Mouse (Mus musculus) stomach, embryonic 14.5 days (tissue): Measurements from ENCODE around the gene Gatm. TPM values are rescaled to one million over a fixed set of nuclear protein-coding genes. Genes with fewer than 3 reads are reported as not detected.

Experiments
- ATAC-seq: fragments of 200-750 bp; cut with Nextera tagmentation; 2 replicates; pipeline ENCODE4 v1.8.0; 2017; ENCODE audit warnings: low read depth, moderate TSS enrichment; ENCODE audit not compliant: insufficient number of reproducible peaks, insufficient read depth, low FRiP score
- H3K27ac ChIP-seq: fragments of 300-500 bp; sonication (generic); 2 replicates; pipeline ENCODE4 v1.5.1; 2014; ENCODE audit warnings: mild to moderate bottlenecking, low read length, moderate library complexity, mixed read lengths
- H3K27me3 ChIP-seq: fragments of 300-500 bp; sonication (generic); 2 replicates; pipeline ENCODE4 v1.6.1; 2014; ENCODE audit warnings: low read length, control low read depth, mixed read lengths; ENCODE audit not compliant: control insufficient read depth, insufficient read depth
- H3K36me3 ChIP-seq: fragments of 300-500 bp; sonication (generic); 2 replicates; pipeline ENCODE4 v1.6.1; 2014; ENCODE audit warnings: mild to moderate bottlenecking, control low read depth, low read length, moderate library complexity, mixed read lengths; ENCODE audit not compliant: control insufficient read depth, insufficient read depth
- H3K4me1 ChIP-seq: fragments of 300-500 bp; sonication (generic); 2 replicates; pipeline ENCODE4 v1.6.1; 2014; ENCODE audit warnings: low read length, control low read depth, mixed read lengths; ENCODE audit not compliant: control insufficient read depth, insufficient read depth
- H3K4me2 ChIP-seq: fragments of 300-500 bp; sonication (generic); replicated peaks from 2 replicates; pipeline ENCODE4 v1.6.1; 2014; ENCODE audit warnings: low read depth, low read length, control low read depth
- H3K4me3 ChIP-seq: fragments of 300-500 bp; sonication (generic); 2 replicates; pipeline ENCODE4 v1.5.1; 2014; ENCODE audit warnings: low read depth, low read length, control low read depth
- H3K9ac ChIP-seq: fragments of 300-500 bp; sonication (generic); replicated peaks from 2 replicates; pipeline ENCODE4 v1.6.1; 2014; ENCODE audit warnings: low read depth, mild to moderate bottlenecking, control low read depth, low read length, moderate library complexity, mixed read lengths
- H3K9me3 ChIP-seq: fragments of 300-500 bp; sonication (generic); 2 replicates; pipeline ENCODE4 v1.6.1; 2016; ENCODE audit warnings: low read depth, low read length, control low read depth; ENCODE audit not compliant: control insufficient read depth
- WGBS: fragments of 180-500 bp; shearing (Covaris S2); extraction: QIAGEN DNeasy Blood & Tissue Kit; methylation state at CpG from one replicate; pipeline ENCODE4 v1.1.7; 2014; 5-methylcytosine and 5-hydroxymethylcytosine counted together
- polyA plus RNA-seq: library from polyadenylated mRNA; unstranded; fragments of >200 nt; fragmentation: Nextera tagmentation; extraction: Ambion mirVana; gene quantifications from 2 replicates; pipeline ENCODE4 v1.2.1, GENCODE M21; 2014

Gene Gatm
- 11.2 and 12.9 TPM in 2 replicates for polyA plus RNA-seq

GRCm38 (mm10) chr2:122610746-122611653, at the start of gene Gatm:
Gatm (minus strand) TSS chr2:122611303.
- Histone ChIP-seq H3K9ac (peak within 1 kb of the TSS; percentile 25), H3K4me3 (peak within 1 kb of the TSS; percentile 40), H3K36me3 (no peaks in the 10 kb centered on the region), H3K9me3 (no peaks in the 10 kb centered on the region), H3K27ac (no peak within 1 kb of the TSS), H3K4me2 (peak within 1 kb of the TSS; percentile 89), H3K27me3 (no peaks in the 10 kb centered on the region), H3K4me1 (no peaks in the 10 kb centered on the region)
- 3% methylated on average over 47 of the region's 48 CpGs for WGBS
- peak; percentile 85 for ATAC-seq

- Histone ChIP-seq H3K36me3 (no peaks in the 10 kb centered on the region), H3K4me1 (0 out of 2 replicates have a peak, but pooled peaks cover 4% of the 10 kb centered on the region), H3K9ac (no peak overlapping the region), H3K4me3 (no peak overlapping the region), H3K27ac (no peak overlapping the region), H3K27me3 (no peaks in the 10 kb centered on the region), H3K4me2 (no peak overlapping the region), H3K9me3 (no peaks in the 10 kb centered on the region)
- WGBS, result 81% methylated on average over 7 of the region's 7 CpGs
- no peak for ATAC-seq
These were observed 48.7 kb upstream of the Gatm start for GRCm38 (mm10) chr2:122659825-122660224.

GRCm38 (mm10) chr2:122657707-122658524, 46.8 kb upstream of the Gatm start:
- H3K27ac ChIP-seq, result peak overlapping the region; percentile 10; the same call in 1 of the 2 replicates

GRCm38 (mm10) chr2:122656767-122657166, 45.7 kb upstream of the Gatm start:
- 41% methylated on average over 9 of the region's 9 CpGs for WGBS
- no peaks in the 10 kb centered on the region for H3K36me3 ChIP-seq
- no peak overlapping the region for H3K4me2 ChIP-seq
- no peak overlapping the region for H3K27ac ChIP-seq
- H3K9ac ChIP-seq, result no peak overlapping the region
- no peaks in the 10 kb centered on the region for H3K9me3 ChIP-seq
- H3K4me1 ChIP-seq, result 0 out of 2 replicates have a peak, but pooled peaks cover 4% of the 10 kb centered on the region
- H3K4me3 ChIP-seq, result no peak overlapping the region
- H3K27me3 ChIP-seq, result no peaks in the 10 kb centered on the region
- no peak for ATAC-seq

More at GRCm38 (mm10) chr2:122657707-122658524, 46.8 kb upstream of the Gatm start:
- H3K36me3 ChIP-seq, result no peaks in the 10 kb centered on the region
- WGBS, result 78% methylated on average over 11 of the region's 11 CpGs
- 0 out of 2 replicates have a peak, but pooled peaks cover 4% of the 10 kb centered on the region for H3K4me1 ChIP-seq
- no peak overlapping the region for H3K4me3 ChIP-seq
- H3K9ac ChIP-seq, result no peak overlapping the region
- no peaks in the 10 kb centered on the region for H3K9me3 ChIP-seq
- no peaks in the 10 kb centered on the region for H3K27me3 ChIP-seq
- H3K4me2 ChIP-seq, result no peak overlapping the region
- peak; percentile 77 for ATAC-seq

- ATAC-seq, result no peak
- Histone ChIP-seq H3K9me3 (no peaks in the 10 kb centered on the region), H3K36me3 (no peaks in the 10 kb centered on the region), H3K27me3 (no peaks in the 10 kb centered on the region), H3K9ac (no peak overlapping the region), H3K4me3 (no peak overlapping the region), H3K4me1 (0 out of 2 replicates have a peak, but pooled peaks cover 4% of the 10 kb centered on the region), H3K27ac (no peak overlapping the region), H3K4me2 (no peak overlapping the region)
- 43% methylated on average over 2 of the region's 2 CpGs for WGBS
These were observed 44.9 kb upstream of the Gatm start for GRCm38 (mm10) chr2:122656052-122656451.

- Histone ChIP-seq H3K4me2 (no peak overlapping the region), H3K4me3 (no peak overlapping the region), H3K9ac (no peak overlapping the region), H3K27ac (no peak overlapping the region), H3K4me1 (0 out of 2 replicates have a peak, but pooled peaks cover 4% of the 10 kb centered on the region), H3K36me3 (no peaks in the 10 kb centered on the region), H3K27me3 (no peaks in the 10 kb centered on the region), H3K9me3 (no peaks in the 10 kb centered on the region)
- WGBS, result 50% methylated on average over 17 of the region's 17 CpGs
- ATAC-seq, result no peak
These were observed 41.3 kb upstream of the Gatm start for GRCm38 (mm10) chr2:122652096-122653084.

GRCm38 (mm10) chr2:122638673-122639072, 27.6 kb upstream of the Gatm start:
- H3K36me3 ChIP-seq, result no peaks in the 10 kb centered on the region
- no peaks in the 10 kb centered on the region for H3K9me3 ChIP-seq
- no peak for ATAC-seq
- H3K4me3 ChIP-seq, result no peak overlapping the region
- H3K27me3 ChIP-seq, result no peaks in the 10 kb centered on the region
- no peak overlapping the region for H3K27ac ChIP-seq
- H3K9ac ChIP-seq, result no peak overlapping the region
- 37% methylated on average over 5 of the region's 5 CpGs for WGBS
- H3K4me1 ChIP-seq, result no peaks in the 10 kb centered on the region
- H3K4me2 ChIP-seq, result no peak overlapping the region
